Mouse (Mus musculus): ENCODE measurements around the gene Nedd9.

GRCm38 (mm10) chr13:41286285-41286684 is 200.9 kb downstream of the Nedd9 start:
- no peak for TF ChIP-seq CTCF (IDR thresholded peaks at IDR 0.05; ENCODE audit: low read depth, low read length)
- TF ChIP-seq GATA1 (IDR thresholded peaks at IDR 0.05; ENCODE audit: borderline replicate concordance, low read length), result no peak
